Mouse (Mus musculus): Measurements from ENCODE around the gene Atp10b.
A peak's percentile ranks its signal among the peaks of the same experiment; 100 is the strongest.

Gene Atp10b

GRCm38 (mm10) chr11:43199358-43199757 lies 49.7 kb downstream of the Atp10b start:
- no peak for DNase-seq (ENCODE audit: low read depth, low spot score)

GRCm38 (mm10) chr11:43200089-43200488 lies 50.4 kb downstream of the Atp10b start:
- DNase-seq (ENCODE audit: low read depth, low spot score) = no peak

DNA sequence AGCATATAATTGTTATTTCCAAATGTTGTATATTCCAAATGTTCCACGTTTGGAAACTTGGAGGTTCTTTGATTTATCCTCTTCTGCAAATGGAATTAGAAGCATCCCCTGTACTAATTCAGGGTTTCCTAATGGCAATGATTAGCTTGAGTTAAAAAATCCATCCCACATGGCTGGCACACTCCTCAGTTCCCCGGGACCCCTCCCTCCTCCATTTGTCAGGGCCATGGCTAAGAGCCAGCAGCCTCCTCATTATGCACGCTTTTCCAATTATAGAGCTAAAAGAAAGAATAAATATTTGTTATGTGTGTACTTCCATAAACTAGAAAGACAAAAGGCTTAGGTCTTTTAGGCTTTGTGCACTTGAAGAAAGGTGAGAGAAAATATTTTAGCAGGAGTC lies 53.9 kb downstream of the Atp10b start:
- DNase-seq (ENCODE audit: low read depth, low spot score) = no peak

DNA sequence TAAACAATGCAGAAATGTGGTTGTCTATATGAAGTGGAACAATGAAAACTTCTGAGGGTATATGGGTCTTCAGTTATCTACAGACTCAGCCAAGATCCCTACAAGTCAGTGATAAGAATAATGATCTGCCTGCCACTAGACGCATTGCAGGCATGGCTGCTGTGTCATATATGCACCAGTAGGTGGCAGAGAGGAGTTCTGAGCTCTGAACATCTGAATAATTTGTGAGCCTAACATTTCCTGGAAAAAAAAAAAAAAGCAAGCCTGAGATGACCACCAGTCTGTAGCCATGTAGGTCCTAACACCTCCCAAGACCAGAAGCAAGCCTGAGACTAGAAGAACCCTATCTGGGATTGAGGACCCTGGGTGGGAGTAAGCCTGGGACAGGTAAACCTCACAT lies 63.5 kb downstream of the Atp10b start:
- DNase-seq (ENCODE audit: low read depth, low spot score) = peak; percentile 16

- no peak for DNase-seq (ENCODE audit: low read depth, low spot score)
These were observed 64.1 kb downstream of the Atp10b start for GRCm38 (mm10) chr11:43213740-43214139.

DNA sequence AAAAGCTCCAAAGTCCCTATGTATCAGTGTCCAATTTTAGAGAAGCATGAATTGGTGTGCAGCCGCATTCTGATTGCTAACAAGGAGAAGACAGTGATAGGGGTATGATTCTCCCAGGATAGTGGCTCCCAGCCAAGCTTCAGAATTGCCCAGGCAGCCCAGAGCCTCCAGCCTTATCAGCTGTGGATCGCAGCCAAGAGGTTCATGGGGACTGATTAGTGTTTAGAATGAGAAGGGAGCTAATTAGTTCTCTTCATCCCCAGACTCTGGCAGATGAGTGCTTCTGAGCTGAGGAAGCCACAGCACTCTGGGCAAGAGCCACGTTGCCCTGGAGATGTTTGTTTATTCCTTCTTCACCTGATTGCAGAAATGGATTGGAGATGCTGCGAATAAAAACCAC lies 67.3 kb downstream of the Atp10b start:
- DNase-seq (ENCODE audit: low read depth, low spot score) = no peak

- no peak for DNase-seq (ENCODE audit: low read depth, low spot score)
These were observed 80.6 kb downstream of the Atp10b start for GRCm38 (mm10) chr11:43230231-43230630.

DNA sequence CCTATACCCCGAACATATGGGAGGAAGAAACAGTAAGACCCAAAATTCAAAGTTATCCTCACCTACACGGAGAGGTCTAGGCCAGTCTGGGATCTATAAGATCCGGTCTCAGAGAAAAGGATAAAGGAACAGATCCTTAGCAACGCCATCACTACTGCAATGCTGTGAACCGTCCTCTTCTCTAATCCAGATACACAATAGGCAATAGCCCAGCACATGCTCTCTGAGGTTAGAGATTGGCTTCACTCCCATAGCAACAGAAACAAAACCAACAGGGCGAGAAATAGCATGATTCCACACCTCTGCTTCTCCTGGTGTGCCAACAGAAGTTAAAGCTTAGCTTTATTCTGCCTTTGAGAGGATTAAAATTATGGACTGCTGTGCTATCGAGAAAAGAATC lies 82.4 kb downstream of the Atp10b start:
- no peak for DNase-seq (ENCODE audit: low read depth, low spot score)

DNA sequence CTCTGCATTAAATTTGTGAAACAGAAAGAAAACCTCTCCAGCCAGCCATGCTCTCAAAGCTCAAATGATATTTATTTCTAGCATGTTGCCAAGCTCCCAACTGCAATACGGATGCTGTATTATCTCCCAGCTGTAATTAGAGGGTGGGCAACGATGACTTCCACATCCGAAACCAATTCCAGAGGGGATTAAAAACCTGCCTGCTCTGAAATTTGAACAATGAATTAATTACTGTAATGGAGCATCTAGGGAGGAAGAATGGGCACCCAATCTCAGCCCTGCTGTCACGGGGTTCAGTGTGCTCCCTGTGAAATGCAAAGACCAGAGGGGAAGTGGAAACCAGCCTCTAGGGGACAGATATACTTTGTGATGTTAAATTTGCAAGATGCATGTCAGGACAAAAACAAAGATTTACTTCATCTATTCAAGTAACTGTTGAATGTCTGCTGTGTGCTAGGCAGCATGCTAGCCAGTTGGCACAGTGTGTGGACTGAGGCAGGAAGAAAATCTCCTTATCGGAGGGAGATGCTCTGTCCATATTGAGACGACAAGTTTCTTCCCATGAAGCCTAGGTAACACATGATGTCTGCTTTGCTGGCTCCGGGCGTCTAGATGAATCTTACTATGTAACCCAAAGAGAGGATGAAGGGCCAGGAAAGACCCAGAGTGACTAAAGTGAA lies 86.8 kb downstream of the Atp10b start:
- no peak for DNase-seq (ENCODE audit: low read depth, low spot score)

GRCm38 (mm10) chr11:43239804-43240203 lies 90.1 kb downstream of the Atp10b start:
- DNase-seq (ENCODE audit: low read depth, low spot score) = no peak

DNA sequence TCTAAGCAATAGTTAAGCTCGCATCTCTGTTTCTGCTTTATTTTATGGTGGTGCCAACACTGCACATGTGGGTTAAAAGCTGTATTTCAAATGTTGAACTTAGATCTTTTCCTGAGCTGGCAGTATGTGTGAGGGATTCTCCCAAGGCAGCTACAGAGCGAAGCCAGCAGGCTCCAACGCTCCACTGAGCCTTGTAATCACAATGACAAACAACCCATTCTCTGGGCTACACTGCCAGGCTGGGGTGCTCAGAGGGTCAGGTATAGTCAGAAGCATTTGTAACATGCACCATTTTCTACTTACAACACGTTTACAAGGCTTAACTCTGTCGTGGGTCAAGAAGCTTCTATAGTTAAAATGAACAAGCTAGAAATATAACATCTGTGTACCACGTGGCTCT lies 103.4 kb downstream of the Atp10b start:
- DNase-seq (ENCODE audit: low read depth, low spot score) = no peak

DNA sequence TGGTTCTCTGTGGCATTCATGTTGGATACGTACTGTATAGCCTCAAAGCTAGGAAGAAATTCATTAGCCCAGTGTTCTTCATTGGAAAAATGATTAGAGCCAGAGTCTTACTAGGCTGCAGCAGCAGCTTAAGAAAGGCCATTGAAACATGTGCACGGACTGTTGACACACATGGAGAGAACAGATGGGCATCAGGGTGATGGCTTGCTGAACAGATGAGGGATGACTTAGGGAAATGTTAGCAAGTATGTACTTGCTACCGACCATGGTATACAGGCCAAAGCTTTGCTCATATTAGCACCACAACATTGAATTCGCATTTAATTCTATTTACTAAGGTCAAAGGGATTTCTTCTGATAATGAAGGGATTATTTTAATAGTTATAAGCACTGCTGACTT lies 105.6 kb downstream of the Atp10b start:
- no peak for DNase-seq (ENCODE audit: low read depth, low spot score)

DNA sequence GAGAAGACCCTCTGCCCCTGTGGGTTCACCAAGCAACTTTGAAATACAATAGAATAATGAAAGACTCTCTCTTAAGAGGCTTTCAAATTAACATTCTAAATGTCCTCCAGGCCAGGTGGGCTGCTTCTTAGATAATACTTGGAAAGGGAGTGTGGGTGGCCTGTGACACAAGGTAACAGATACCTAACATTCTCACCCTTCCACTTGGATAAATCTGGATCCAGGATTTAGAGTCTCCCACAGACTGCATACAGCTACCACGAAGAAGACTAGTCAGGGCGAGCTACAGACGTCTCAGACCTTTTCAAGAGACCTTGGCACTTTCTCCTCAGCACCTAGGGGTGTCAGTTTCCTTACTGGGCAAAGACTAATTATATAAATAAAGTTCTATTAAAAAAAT lies 107.6 kb downstream of the Atp10b start:
- DNase-seq (ENCODE audit: low read depth, low spot score) = no peak

GRCm38 (mm10) chr11:43257781-43258180 lies 108.1 kb downstream of the Atp10b start:
- DNase-seq (ENCODE audit: low read depth, low spot score) = no peak

GRCm38 (mm10) chr11:43263548-43264218 lies 114.0 kb downstream of the Atp10b start:
- peak; percentile 18 for DNase-seq (ENCODE audit: low read depth, low spot score)

- DNase-seq (ENCODE audit: low read depth, low spot score) = no peak
These were observed 117.8 kb downstream of the Atp10b start for GRCm38 (mm10) chr11:43267505-43267904.

DNA sequence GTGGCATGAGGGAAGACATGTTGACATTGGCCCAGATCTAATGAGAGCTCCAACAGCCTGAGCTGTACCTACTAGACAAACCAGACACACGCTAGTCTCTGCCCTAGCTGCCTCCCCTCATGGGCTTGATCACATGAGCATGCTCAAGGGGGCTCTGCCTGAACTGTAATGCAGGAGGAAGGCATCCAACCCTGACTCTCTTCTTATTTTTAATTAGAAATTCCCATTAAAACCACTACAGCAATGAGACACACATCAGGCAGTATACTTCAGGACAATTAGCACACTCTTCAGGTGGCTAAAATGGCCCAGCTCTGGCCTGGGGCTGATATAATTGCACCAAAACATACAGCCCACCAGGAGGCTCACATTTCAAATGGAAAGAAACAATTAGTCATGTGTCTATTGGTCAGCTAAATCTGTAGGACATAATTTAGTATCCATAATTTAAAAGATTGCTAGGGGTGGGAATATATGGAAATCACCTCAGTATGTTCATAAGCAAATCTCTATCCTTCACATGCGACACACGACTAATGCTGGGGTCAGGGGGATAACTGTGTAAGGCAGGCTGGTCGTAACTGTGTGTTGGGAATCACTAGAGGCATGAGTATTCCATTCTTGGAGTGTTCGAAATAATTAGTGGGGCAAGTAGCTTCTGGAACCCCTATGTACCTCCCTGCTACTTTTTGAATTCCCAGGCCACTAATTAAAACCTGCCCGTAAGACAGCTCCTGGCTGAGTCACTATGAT lies 120.0 kb downstream of the Atp10b start:
- no peak for DNase-seq (ENCODE audit: low read depth, low spot score)

DNA sequence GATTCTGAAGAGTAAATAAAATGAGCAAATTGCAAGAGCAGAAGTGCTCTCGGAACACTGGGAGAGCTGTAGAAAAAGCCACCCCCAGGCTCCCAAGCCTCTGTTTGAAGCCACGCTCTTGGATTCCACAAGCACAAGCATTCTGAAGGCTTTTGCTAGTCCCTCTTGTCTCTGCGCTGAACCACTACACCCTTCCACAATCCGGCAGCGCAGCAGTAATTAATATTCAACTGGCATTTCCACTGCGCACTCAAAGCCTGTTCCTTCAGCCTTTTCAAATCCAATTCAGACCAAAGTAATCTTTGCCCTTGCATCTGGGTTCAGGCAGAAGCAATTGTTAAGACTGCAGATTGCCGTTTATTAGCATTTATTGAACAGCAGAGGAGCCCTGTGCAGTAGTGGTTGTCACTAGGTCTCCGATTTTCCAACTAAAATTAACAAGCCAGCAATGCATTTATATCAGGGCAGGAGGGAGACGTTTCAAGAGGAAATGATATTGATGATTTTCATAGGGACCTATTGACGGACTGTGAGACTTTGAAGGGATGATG lies 120.7 kb downstream of the Atp10b start:
- no peak for DNase-seq (ENCODE audit: low read depth, low spot score)

DNA sequence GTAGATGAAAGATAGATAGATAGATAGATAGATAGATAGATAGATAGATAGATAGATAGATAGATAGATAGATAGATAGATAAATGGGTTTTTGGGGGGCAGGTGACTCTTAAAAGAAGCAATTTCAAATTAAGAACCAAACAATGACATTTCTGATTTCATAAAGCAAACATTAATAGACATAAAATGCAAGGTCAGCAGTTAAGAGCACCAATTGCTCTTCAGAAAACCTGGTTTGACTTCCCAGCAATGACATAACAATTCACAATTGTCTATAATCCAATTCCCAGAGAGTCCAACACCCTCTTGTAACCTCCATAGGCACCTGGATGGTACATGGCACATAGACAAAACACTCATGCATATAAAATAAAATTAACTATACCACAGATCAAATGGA lies 124.2 kb downstream of the Atp10b start:
- DNase-seq (ENCODE audit: low read depth, low spot score) = no peak

GRCm38 (mm10) chr11:43297584-43297983 lies 147.9 kb downstream of the Atp10b start:
- peak; percentile 8 for DNase-seq (ENCODE audit: low read depth, low spot score)

DNA sequence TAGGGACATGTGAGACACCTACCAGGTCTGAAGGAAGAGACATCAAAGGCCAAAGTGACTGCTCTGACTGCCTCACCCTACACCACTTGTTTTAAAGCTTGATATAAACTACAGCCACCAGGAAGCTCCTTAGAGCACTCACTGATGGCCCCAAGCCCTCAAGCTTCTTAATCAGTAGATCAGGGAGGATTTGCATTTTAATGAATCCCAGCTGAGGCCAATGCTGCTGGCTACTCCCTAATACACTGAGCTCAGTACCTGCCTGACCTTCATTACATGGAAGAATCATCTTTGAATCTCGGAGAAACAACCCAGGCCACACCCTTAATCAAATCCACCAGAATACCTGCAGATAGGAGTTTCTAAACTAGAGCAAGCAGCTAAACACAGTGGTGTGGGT lies 161.3 kb downstream of the Atp10b start:
- no peak for DNase-seq (ENCODE audit: low read depth, low spot score)
